Mouse (Mus musculus) E14TG2a.4 (cell line): Measurements from ENCODE around the gene Olfr678.
"Not testable (repeated sequence)": the region's sequence is repeated elsewhere in the genome, so short reads cannot be mapped to it uniquely, and the experiment has no call there.

Experiments used
- CTCF ChIP-seq: conservative IDR thresholded peaks from 2 replicates; pipeline ENCODE4 v1.5.1; 2014; ENCODE audit warnings: low read length
- NANOG ChIP-seq: IDR thresholded peaks from 2 replicates; pipeline ENCODE4 v1.6.1; 2014; ENCODE audit warnings: borderline replicate concordance, low read length, mixed read lengths
- POU5F1 ChIP-seq: IDR thresholded peaks from 2 replicates; pipeline ENCODE4 v1.6.1; 2014; ENCODE audit warnings: low read length, borderline replicate concordance

GRCm38 (mm10) chr7:105092717-105093116 lies 28.4 kb downstream of the Olfr678 start, which contains the start of gene Olfr680-ps1:
- not testable (repeated sequence) for TF ChIP-seq CTCF, POU5F1, NANOG
